Mouse (Mus musculus) CH12F3 (cell line): Measurements from ENCODE around the gene Rfc3.
"Not testable (repeated sequence)": the region's sequence is repeated elsewhere in the genome, so short reads cannot be mapped to it uniquely, and the experiment has no call there.

Source experiments
- in situ Hi-C: fragments of 300-500 bp; cut with MboI; formaldehyde crosslinking; loops from 2 replicates; pipeline ENCODE4 v1.14.3; 2020; ENCODE audit warnings: low sequenced_read_pairs

The Rfc3 gene

DNA sequence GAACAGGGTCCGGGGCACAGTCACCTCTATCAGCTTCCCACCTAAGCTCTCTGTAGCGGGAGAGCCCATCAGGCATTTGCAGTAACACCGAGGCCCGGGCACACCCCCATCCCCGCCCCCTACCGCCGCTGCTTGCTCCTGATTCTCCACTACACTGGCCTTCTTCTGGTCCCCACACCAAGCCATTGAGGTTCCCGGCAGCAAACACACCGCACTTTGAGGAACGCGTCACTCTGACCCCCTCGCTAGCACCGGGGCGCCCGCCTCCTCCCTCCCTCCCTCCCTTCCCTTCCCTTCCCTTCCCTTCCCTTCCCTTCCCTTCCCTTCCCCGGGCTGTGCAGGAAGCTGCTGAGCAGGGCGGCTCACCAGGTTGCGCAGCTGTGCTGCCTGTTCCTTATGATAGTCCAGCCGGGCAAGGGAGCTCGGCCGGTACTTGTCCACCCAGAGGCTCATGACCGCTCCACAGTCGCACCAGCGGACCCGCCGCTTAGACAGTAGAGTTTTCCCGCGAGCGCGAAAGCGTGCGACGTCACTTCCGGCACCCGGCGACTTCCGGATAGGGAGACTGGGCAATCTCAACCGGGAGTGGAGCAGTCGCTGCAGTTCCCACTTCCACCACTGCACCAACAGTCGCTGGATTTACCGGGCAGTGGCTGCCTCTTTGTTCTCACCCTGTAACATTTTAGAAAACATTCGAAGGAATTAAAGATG is at the start of gene Rfc3:
Rfc3 (minus strand) TSS at position 543 of the 711 bp plus-strand sequence.
- in situ Hi-C loops = no loop called here

GRCm38 (mm10) chr5:151693636-151694035 is 42.6 kb upstream of the Rfc3 start:
- in situ Hi-C loops = not testable (repeated sequence)

DNA sequence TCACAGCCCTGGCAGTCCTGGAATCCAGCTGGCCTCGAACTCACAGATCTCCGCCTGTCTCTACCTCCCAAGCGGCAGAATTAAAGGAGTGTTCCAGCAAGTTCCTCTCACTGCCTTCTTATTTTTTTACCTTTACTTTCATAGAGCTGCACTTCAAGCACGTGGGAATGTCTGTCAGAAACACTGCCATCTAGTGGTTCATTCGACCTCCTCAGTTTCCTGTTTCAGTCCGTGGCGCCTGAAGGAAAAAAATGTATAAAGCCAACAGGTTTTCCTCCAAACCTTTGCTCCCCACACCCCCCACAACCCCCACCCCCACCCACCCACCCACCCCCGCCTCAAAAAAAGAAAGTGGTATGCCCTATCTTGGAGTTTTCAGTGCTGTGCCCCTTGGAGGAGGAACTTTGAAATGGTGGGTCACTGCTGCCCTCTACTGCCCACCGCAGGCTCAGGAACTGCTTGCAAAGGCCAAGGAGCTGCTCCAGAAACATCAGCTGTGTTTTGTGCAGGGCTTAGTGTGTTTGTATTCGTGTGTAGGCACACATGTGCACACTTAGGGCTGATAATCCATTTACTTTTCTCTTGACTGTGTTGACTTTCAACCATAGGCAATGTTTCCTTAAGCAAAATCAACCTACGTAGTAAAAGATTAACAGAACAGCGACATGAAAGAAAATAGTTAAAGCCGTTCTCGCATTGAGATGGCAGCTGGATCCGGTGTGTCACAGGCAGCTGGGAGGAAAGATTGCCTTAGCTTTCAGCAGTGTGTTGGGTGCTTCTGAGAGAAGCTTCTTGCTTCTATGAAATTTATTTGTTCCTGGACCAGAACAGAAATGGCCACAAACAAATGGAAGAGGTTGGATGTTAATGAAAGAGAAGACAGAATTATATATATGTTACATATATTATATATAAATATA is 35.8 kb upstream of the Rfc3 start:
- in situ Hi-C loops = no loop called here

- in situ Hi-C loops = no loop called here
Measured at GRCm38 (mm10) chr5:151662207-151662606, 11.2 kb upstream of the Rfc3 start.

DNA sequence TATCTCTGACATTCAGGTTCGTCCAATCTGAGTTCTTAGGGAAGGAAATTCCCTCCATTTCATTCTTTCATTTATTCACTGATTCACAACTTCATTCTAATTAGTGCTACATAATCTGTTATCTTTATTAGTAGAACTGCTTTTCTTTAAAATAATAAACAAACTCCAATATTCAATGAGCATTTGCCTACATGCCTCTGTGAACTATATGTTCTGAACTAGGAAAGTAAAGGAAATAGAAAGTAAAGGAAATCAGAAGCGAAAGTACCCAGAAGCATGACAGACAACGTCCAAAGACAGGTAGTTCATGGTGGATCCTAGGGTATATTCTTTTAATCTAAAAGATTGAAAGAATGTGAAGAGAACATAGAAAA is 356 bp upstream of the Rfc3 start:
- in situ Hi-C loops = no loop called here

GRCm38 (mm10) chr5:151644845-151645244 is 6.2 kb downstream of the Rfc3 start:
- in situ Hi-C loops = no loop called here

DNA sequence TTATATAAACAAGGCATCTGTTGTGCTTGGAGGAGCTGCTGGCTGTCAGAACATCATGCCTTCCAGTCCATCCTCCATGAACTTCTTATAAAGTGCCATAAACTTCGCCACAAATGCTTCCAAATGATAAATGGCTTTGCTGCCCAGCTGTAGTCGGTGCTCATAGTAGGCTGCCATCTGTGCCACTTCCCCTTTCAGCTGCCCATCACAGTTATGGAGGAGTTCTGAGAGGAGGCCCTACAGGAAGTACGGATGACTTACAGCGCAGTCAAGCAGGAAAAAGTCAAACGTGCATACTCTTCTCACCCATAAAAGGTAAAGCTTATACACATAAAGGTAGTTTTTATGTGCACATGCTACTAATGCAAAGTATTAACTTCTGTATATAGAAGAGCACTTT is 8.2 kb downstream of the Rfc3 start:
- in situ Hi-C loops = no loop called here

GRCm38 (mm10) chr5:151642102-151642501 is 8.9 kb downstream of the Rfc3 start:
- in situ Hi-C loops = no loop called here

DNA sequence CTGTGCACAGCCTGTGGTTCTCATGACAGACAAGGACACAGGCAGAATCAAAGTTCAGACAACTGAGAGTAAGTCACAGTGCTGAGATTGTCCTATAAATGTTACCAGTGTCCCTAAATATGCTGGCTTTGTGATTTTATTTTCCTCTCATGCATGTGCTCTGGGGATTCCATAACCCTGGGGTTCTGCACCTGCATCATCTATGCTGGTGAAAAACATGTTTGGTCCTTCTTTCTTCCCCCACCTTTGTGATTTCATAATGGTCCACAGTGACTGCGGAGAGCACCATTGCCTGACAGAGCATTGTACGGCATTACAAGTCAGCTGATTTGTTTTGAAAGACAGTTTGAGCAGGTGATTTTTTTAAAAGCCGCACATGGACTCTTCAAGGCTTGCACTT is 45.1 kb downstream of the Rfc3 start, which contains the start of gene Vmn2r18:
Vmn2r18 (minus strand) TSS at position 101 of the 400 bp plus-strand sequence.
- in situ Hi-C loops = no loop called here

- in situ Hi-C loops = no loop called here
Measured at GRCm38 (mm10) chr5:151601696-151602095, 49.3 kb downstream of the Rfc3 start.
